In genomic region chr14:75793110-75793509, GRCm38 (mm10) we compare ENCODE assay signal across 29 mouse cellular contexts.
"Had no signal": no experiment of that assay in that cellular context is flagged by ENCODE, and none has a peak within 500 bp of the region (broad histone marks: within the 10 kb centered on the region; RNA-seq: fewer than 3 reads in every experiment).

No protein-coding gene starts in this region.

- H3K4me2 ChIP-seq: embryonic facial prominence, embryonic 12.5 days; embryonic facial prominence, embryonic 13.5 days; embryonic facial prominence, embryonic 15.5 days; forebrain, embryonic 12.5 days; forebrain, embryonic 13.5 days; forebrain, embryonic 15.5 days had no signal

- H3K36me3 ChIP-seq: embryonic facial prominence, embryonic 10.5 days; embryonic facial prominence, embryonic 12.5 days; embryonic facial prominence, embryonic 13.5 days; embryonic facial prominence, embryonic 15.5 days; forebrain, embryonic 10.5 days; forebrain, embryonic 12.5 days; forebrain, embryonic 15.5 days had no signal

- DNase-seq: cerebellum, adult 18-20 months; cerebellum, adult 2 months; cerebellum, adult 8-10 months; cerebellum, adult 9-10 months; cerebellum, adult 9-11 months; cerebellum, postnatal 10 days; cerebellum, postnatal 14 days; cerebellum, postnatal 25 days; cerebellum, postnatal 36 days; embryo, embryonic 11 days; forebrain, postnatal 0 days; gastrocnemius, adult 2 months; gastrocnemius, postnatal 10 days; gastrocnemius, postnatal 14 days; gastrocnemius, postnatal 25 days; gastrocnemius, postnatal 36 days; heart, adult 11 months; heart, adult 18-20 months had no signal

- H3K9me3 ChIP-seq: embryonic facial prominence, embryonic 10.5 days; embryonic facial prominence, embryonic 12.5 days; embryonic facial prominence, embryonic 13.5 days; embryonic facial prominence, embryonic 15.5 days; forebrain, embryonic 10.5 days; forebrain, embryonic 12.5 days; forebrain, embryonic 13.5 days; forebrain, embryonic 15.5 days had no signal

- H3K4me3 ChIP-seq: embryonic facial prominence, embryonic 10.5 days; embryonic facial prominence, embryonic 12.5 days; embryonic facial prominence, embryonic 13.5 days; embryonic facial prominence, embryonic 15.5 days; erythroblast, embryonic 14.5 days; forebrain, embryonic 10.5 days; forebrain, embryonic 12.5 days; forebrain, embryonic 13.5 days; forebrain, embryonic 15.5 days; gastrocnemius, adult 2 months had no signal

- ATAC-seq: forebrain, embryonic 13.5 days; forebrain, embryonic 14.5 days; forebrain, embryonic 15.5 days; forebrain, embryonic 16.5 days; forebrain, postnatal 0 days had no signal

- H3K4me1 ChIP-seq: embryonic facial prominence, embryonic 15.5 days; forebrain, embryonic 12.5 days; forebrain, embryonic 13.5 days; forebrain, embryonic 15.5 days had no signal

- H3K27ac ChIP-seq: embryonic facial prominence, embryonic 10.5 days; embryonic facial prominence, embryonic 12.5 days; embryonic facial prominence, embryonic 13.5 days; embryonic facial prominence, embryonic 15.5 days; forebrain, embryonic 10.5 days; forebrain, embryonic 12.5 days; forebrain, embryonic 13.5 days; forebrain, embryonic 15.5 days; gastrocnemius, adult 2 months had no signal

- H3K9ac ChIP-seq: embryonic facial prominence, embryonic 12.5 days; embryonic facial prominence, embryonic 13.5 days; embryonic facial prominence, embryonic 15.5 days; forebrain, embryonic 12.5 days; forebrain, embryonic 13.5 days; forebrain, embryonic 15.5 days; forebrain, postnatal 0 days had no signal
